Mouse (Mus musculus): ENCODE measurements around the gene Edem3.

The Edem3 gene

DNA sequence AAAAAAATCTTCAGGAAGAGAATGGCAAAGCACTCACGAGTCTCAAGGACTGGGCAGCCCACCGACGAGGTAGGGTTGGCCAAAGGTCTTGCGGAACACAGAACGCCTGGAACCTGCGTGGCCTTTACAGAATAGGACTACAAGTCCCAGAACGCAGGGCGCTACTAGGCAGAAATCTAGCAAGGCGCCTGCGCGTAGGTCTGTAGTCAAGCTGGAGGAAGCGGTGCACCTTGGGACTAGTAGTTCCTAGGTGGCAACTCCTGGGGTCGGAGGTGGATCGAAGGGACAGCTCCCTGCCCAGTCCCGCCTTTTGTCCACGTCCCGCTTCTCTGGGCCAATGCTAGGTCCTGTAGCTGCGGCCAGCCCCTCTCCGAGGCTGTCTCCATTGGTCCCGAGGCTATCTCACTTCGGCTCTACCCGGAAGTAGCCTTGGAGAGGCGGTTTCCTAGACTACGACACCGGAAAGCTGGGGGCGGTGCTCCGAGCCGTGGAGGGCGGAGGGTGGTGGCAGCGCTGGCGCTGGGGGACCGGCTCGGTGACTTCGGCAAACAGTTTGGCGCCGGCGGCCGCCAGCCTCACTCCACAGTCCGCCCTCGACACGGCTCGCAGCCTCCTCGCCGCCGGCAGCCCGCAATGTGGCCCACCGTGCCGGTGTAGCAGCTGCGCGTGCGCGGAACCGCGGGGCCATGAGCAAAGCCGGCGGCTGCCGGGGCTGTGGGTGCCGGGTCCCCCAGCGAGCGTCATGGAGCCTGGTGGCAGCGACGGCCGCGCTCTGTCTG, at the start of gene Edem3:
Edem3 (plus strand) TSS at position 491 of the 779 bp plus-strand sequence.
- DNase-seq (ENCODE audit: extremely low read depth, low read depth, low spot score), result peak; percentile 96

DNA sequence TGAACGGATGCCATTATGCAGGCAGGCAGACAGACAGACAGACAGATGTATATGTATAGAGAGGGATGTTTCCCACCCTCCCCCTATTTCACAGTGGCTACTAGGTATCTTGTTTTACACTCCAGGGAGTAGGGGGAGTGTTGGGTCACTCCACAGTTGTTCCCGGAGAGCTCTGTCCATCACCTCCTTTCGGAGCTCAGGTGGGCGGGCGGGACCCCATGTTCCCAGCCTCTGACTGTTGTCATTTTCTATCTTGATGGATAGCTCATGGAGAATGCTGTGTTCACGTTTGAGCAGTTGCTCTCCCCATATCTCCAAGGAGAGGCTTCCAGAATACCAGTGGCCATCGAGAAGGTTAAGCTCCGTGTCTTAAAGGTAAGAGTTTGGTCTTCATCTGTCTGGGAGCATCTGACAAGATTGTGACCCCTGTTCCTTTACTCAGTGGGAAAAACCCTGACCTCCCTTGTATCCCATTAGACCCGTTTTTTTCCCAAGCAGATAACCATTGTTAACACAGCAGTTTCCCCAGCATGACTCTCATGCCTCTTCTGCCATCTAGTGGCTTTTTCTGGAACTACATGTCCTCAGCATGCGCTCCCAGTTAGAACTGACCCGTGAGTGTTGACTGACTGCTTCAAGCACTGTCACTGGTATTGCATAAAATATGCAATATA, 49.3 kb upstream of the Edem3 start:
- DNase-seq (ENCODE audit: extremely low read depth, low read depth, low spot score), result no peak

- no peak for DNase-seq (ENCODE audit: extremely low read depth, low read depth, low spot score)
Measured at GRCm38 (mm10) chr1:151706397-151706752, 48.8 kb upstream of the Edem3 start.

GRCm38 (mm10) chr1:151708966-151709733, 46.0 kb upstream of the Edem3 start:
- DNase-seq (ENCODE audit: extremely low read depth, low read depth, low spot score), result no peak

GRCm38 (mm10) chr1:151709734-151710022, 45.5 kb upstream of the Edem3 start:
- no peak for DNase-seq (ENCODE audit: extremely low read depth, low read depth, low spot score)

DNA sequence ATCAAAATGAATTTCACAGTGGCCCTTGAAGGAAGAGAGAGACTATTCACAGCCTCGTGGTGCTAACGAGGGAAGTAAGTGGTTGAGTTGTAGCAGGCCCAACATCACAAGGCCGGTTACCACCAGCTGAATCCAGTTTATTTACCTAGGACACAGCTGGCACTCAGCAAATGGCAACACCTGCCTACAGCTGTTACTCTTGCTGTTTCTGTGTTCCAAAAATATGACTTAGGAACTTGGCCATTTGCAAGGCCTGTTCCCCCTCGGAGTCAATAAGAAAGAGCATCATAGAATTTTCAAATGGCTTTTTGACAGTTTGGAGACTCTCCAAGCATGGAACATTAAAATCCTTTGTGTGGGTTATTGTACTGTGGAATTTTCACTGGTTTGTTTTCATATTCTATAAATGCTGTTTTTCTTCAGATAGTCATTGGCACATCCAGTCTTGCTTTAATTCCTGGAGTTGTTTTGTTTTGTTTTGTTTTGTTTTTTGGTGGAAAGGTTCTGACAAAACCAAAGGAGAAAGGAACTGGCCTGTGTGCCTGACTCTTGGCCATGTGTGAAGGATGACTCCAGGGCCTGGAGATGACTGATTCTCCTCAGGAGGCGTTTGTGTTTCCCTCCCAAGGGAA, 44.6 kb upstream of the Edem3 start:
- DNase-seq (ENCODE audit: extremely low read depth, low read depth, low spot score), result no peak

DNA sequence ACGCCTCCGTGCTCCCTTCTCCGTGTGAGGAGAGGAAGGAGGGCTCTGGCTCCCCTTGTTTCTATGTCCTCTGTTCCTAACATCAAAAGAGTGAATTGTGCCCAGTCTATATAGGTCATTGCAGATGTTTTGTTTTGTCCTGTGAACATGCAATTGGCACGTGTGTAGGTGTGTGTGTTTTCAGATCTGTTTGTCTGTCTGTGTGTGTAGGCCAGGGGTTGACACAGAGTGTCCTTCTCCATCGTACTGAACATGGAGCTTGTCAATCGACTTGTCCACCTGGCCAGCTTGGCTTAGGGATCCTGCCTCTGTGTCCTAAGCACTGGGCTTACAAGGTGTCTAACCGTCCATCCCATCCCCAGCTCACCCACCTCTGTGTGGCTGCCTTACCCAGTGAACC, 44.1 kb upstream of the Edem3 start:
- DNase-seq (ENCODE audit: extremely low read depth, low read depth, low spot score), result no peak

- DNase-seq (ENCODE audit: extremely low read depth, low read depth, low spot score), result no peak
Measured at GRCm38 (mm10) chr1:151712664-151713063, 42.5 kb upstream of the Edem3 start.

- no peak for DNase-seq (ENCODE audit: extremely low read depth, low read depth, low spot score)
Measured at GRCm38 (mm10) chr1:151713622-151714021, 41.5 kb upstream of the Edem3 start.

DNA sequence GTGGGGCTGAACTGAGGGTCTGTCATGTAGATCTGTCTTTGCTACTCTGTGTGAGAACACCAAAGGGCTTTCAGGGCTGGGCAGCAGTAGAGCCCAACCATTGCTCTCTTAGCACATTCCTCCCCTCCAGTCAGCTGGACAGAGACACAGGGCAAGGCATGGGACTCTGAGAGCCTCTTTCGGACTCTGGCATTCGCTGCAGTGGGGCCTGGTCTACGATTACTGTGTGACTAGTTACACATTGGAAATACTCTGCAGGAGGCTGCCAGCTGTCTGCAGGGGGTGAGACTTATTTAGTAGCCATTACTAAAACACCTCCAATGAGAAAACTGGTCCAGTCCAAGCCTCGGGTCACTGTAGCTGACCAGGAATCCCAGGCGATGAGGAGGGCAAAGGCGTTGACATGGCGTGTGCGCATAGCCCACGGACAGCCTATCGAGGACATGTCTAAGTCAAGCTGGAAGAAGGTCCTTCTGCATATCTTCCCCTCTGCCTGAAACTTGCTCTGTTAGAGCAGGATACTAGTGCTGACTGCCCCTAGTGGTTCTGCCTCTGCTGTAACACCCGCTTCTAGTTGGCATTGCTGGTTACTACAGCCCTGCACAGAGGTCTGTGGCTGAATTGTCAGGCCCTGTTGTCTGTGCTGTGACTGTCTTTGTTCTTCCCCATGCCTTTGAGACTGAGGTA, 39.0 kb upstream of the Edem3 start:
- no peak for DNase-seq (ENCODE audit: extremely low read depth, low read depth, low spot score)

DNA sequence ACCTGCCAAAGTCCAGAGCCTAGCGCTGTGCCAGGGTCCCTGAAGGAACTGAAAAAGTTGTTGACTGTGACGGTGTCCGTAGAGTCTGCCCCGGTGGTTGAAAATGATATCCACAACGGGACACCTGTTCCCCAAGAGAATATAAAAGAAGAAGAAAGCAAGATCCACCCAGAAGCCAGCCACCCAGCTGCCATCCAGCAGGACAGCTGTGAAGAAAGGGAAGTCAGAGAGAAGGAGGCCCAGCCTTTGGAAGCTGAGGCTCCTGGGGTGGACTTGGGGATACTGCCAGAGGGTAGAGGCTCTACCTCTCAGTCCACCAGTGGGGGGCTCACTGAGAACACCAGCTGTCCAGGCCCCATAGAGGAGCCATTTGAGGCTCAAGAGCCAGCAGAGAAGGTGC, 37.5 kb upstream of the Edem3 start:
- DNase-seq (ENCODE audit: extremely low read depth, low read depth, low spot score), result no peak

DNA sequence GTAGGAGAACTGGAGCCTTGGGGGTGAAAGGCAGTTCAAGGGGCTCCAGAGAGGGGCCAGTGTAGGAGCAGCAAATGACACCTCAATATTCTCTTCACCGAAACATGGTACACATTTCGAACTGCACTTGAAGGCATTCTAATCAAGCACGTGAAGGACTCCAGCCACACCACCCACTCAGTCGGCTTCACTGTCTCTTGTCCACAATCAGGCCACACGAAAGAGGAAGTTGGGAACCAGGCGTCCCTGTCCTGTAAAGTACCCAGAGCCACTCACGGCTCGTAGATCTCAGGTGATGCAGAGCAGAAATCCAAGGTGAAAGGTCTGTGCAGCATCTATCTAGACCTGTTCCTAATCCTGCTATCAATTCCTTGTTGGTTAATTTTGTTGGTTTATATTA, 36.6 kb upstream of the Edem3 start:
- no peak for DNase-seq (ENCODE audit: extremely low read depth, low read depth, low spot score)

DNA sequence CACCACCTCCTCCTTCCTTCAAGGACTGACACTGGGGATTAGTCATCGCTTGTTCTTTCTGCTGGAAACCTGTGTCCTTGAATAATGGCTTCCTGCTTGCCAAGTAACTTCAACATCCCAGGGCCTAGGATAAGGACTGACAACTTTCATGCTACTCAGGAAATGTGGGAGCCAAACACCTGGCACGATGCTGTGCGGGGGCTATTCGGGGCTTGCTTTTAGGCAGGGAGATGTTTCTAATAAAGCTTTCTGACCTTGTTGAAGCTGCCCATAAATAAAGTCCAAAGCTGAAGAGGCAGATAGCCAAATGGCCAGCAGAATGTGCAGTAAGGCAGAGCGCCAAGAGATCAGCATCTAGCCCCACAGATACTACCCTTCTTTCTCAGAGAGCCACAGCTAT, 35.3 kb upstream of the Edem3 start:
- no peak for DNase-seq (ENCODE audit: extremely low read depth, low read depth, low spot score)

GRCm38 (mm10) chr1:151720566-151720965, 34.6 kb upstream of the Edem3 start:
- DNase-seq (ENCODE audit: extremely low read depth, low read depth, low spot score), result no peak

GRCm38 (mm10) chr1:151721357-151721983, 33.7 kb upstream of the Edem3 start:
- no peak for DNase-seq (ENCODE audit: extremely low read depth, low read depth, low spot score)

- DNase-seq (ENCODE audit: extremely low read depth, low read depth, low spot score), result no peak
Measured at GRCm38 (mm10) chr1:151723771-151724170, 31.4 kb upstream of the Edem3 start.

DNA sequence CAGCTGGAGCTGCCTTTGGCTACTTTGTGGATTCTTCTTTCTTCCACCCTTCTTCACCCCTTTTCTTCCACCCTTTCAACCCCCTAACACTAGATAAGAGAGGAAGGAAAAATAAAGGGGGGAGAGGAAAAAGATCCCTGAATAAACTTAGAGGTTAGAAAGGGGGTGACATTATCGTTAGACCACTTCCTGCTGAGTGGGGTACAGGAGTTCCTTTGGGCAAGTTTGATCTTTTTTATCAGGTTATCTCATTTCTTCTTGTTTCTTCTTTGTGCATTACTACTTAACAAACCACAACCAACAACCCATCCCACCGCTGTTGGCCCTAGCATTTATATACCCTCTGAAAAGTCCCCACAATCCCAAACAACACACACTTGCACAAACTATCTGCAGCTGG, 29.6 kb upstream of the Edem3 start:
- no peak for DNase-seq (ENCODE audit: extremely low read depth, low read depth, low spot score)

DNA sequence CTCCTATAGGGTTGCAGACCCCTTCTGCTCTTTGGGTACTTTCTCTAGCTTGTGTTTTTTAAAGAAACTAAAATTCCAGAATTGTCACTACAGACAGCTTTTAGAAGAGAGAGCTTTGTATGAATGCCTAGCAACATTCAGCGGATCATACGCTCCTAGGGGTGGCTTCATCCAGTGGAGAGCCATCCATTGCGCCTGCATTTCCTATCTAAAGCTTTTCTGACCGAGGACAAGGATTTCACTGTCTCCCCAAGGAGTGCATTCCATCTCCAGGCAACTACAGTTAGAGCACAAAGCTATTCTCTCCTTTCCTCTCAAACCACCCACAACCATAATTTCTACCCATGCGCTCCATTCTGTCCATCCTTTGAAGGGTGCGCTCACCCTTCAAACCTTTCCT, 28.8 kb upstream of the Edem3 start:
- DNase-seq (ENCODE audit: extremely low read depth, low read depth, low spot score), result no peak

GRCm38 (mm10) chr1:151728141-151728540, 27.0 kb upstream of the Edem3 start:
- no peak for DNase-seq (ENCODE audit: extremely low read depth, low read depth, low spot score)

DNA sequence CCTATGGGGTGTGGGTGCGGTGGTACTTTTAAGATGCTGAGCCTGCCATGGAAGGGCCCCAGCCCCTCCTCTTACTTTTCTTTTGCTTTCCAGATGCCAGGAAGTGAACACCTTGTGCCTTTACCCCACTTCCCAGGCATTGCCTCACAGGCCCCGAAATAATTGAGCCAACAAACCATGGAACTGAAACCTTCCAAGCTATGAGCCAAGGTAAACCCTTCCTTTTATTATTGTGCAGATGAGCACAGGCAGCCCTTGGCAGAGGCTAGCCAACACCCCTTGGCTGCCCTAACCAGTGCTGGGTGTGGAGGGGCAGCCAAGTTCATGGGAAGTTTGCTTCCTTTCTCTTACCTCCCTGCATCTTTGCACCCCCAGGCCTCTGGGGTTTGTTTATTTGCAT, 18.0 kb upstream of the Edem3 start:
- DNase-seq (ENCODE audit: extremely low read depth, low read depth, low spot score), result peak; percentile 66

DNA sequence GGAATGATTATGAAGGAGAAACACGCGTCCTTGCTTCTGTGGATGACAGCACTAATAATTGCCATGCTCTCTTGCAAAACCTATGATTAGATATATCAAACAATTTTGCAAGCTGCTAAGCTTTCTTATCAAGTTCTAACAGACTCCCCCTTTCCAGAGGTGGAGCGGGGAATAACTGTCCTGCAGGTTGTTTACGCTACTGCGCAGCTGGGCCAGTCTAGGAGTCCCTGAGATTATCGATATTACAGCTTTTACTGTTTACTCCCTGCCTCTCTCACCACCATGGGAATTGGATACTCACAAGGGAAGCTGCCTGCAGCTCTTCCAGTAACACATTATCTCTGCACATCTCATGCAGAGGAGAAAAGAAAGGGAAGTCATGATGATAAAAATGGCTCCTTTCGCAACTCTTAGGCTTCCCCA, 14.0 kb upstream of the Edem3 start:
- DNase-seq (ENCODE audit: extremely low read depth, low read depth, low spot score), result no peak
